Mouse (Mus musculus) midbrain, embryonic 15.5 days (tissue): ENCODE data around the gene Supt4a. TPM values are rescaled to one million over a fixed set of nuclear protein-coding genes. Genes with fewer than 3 reads are reported as not detected.

Source experiments
- ATAC-seq: fragments of 200-750 bp; cut with Nextera tagmentation; replicated peaks from 2 replicates; pipeline ENCODE4 v1.8.0; 2017; ENCODE audit warnings: moderate TSS enrichment
- H3K27ac ChIP-seq: fragments of 300-500 bp; sonication (generic); 2 replicates; pipeline ENCODE4 v1.5.1; 2015; ENCODE audit warnings: mild to moderate bottlenecking, inconsistent platforms
- H3K27me3 ChIP-seq: fragments of 300-500 bp; sonication (generic); replicated peaks from 2 replicates; pipeline ENCODE4 v1.6.1; 2015; ENCODE audit warnings: inconsistent platforms
- H3K36me3 ChIP-seq: fragments of 300-500 bp; sonication (generic); replicated peaks from 2 replicates; pipeline ENCODE4 v1.6.1; 2015; ENCODE audit warnings: inconsistent platforms
- H3K4me1 ChIP-seq: fragments of 300-500 bp; sonication (generic); 2 replicates; pipeline ENCODE4 v1.6.1; 2015; ENCODE audit warnings: inconsistent platforms
- H3K4me2 ChIP-seq: fragments of 300-500 bp; sonication (generic); 2 replicates; pipeline ENCODE4 v1.6.1; 2015; ENCODE audit warnings: inconsistent platforms, mild to moderate bottlenecking, moderate library complexity
- H3K4me3 ChIP-seq: fragments of 300-500 bp; sonication (generic); 2 replicates; pipeline ENCODE4 v1.5.1; 2015; ENCODE audit warnings: mild to moderate bottlenecking, inconsistent platforms
- H3K9ac ChIP-seq: fragments of 300-500 bp; sonication (generic); 2 replicates; pipeline ENCODE4 v1.6.1; 2015; ENCODE audit warnings: mild to moderate bottlenecking, inconsistent platforms
- H3K9me3 ChIP-seq: fragments of 300-500 bp; sonication (generic); 2 replicates; pipeline ENCODE4 v1.6.1; 2016; ENCODE audit warnings: inconsistent platforms
- WGBS: fragments of 180-500 bp; shearing (Covaris S2); methylation state at CpG from one replicate; pipeline ENCODE4 v1.1.7; 2015; ENCODE audit warnings: mixed read lengths; 5-methylcytosine and 5-hydroxymethylcytosine counted together
- polyA plus RNA-seq: library from polyadenylated mRNA; unstranded; fragments of >200 nt; fragmentation: Nextera tagmentation; extraction: Ambion mirVana; gene quantifications from 2 replicates; pipeline ENCODE4 v1.2.1, GENCODE M21; 2015

Supt4a gene
- polyA plus RNA-seq, result 136 and 137 TPM in 2 replicates

GRCm38 (mm10) chr11:87737175-87737740 is at the start of gene Supt4a:
Gene Supt4a (plus strand): TSS chr11:87737552.
- Histone ChIP-seq H3K27me3 (no peaks in the 10 kb centered on the region), H3K4me3 (peak within 1 kb of the TSS; percentile 48), H3K27ac (peak within 1 kb of the TSS; percentile 70), H3K36me3 (peaks cover 13% of the 10 kb centered on the region; the same call in 1 of the 2 replicates), H3K9me3 (no peaks in the 10 kb centered on the region), H3K4me1 (peaks cover 31% of the 10 kb centered on the region), H3K4me2 (peak within 1 kb of the TSS; percentile 90), H3K9ac (peak within 1 kb of the TSS; percentile 49)
- ATAC-seq, result peak; percentile 95
- under 1% methylated on average over 57 of the region's 57 CpGs for WGBS

- H3K4me3 ChIP-seq, result no peak overlapping the region
- no peak overlapping the region for H3K4me2 ChIP-seq
- H3K27ac ChIP-seq, result peak overlapping the region; percentile 19; the same call in 1 of the 2 replicates
- 93% methylated on average over 11 of the region's 11 CpGs for WGBS
- no peak overlapping the region for H3K9ac ChIP-seq
- peaks cover 9% of the 10 kb centered on the region for H3K4me1 ChIP-seq
- H3K36me3 ChIP-seq, result no peaks in the 10 kb centered on the region
- no peaks in the 10 kb centered on the region for H3K27me3 ChIP-seq
- no peak for ATAC-seq
- H3K9me3 ChIP-seq, result no peaks in the 10 kb centered on the region
These were observed 48.7 kb upstream of the Supt4a start for GRCm38 (mm10) chr11:87688478-87689203.

GRCm38 (mm10) chr11:87689402-87689808 is 47.9 kb upstream of the Supt4a start:
- Histone ChIP-seq H3K27ac (peak overlapping the region; percentile 19; the same call in 1 of the 2 replicates), H3K9ac (no peak overlapping the region), H3K36me3 (no peaks in the 10 kb centered on the region), H3K4me1 (peaks cover 9% of the 10 kb centered on the region), H3K4me2 (no peak overlapping the region), H3K27me3 (no peaks in the 10 kb centered on the region), H3K4me3 (no peak overlapping the region), H3K9me3 (no peaks in the 10 kb centered on the region)
- WGBS, result 22% methylated on average over 7 of the region's 7 CpGs
- ATAC-seq, result peak; percentile 66

DNA sequence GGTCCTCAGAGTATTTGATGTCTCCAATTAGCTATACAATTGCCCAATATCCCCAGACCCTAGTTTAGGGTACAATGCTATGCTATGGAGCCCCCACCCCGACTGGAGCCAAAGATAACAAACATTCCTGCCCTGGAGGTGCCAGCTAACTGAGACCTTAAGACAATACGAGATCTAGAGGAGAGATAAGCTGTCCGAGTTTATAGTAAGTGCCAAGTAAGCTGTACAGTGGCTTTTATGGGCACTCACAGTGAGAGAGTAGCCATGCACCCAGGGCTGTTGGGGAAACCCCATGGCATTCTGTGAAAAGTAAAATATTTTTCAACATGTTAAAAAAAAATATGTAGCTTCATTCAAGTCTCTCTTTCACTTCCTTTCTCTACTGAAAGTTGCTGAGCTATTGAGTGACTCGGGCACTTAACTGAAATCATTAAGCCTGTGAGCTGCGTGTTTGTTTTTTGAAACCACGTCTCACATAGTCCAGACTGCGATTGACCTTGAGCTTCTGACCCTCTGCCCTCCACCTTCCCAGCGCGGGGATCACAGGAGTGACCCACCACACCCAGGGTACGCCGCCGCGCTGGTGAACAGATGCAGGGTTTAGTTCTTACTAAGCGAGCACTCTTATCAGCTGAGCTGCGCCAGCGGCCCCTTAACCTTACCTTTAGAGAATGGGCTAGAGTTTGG is 47.2 kb upstream of the Supt4a start:
- 85% methylated on average over 16 of the region's 16 CpGs for WGBS
- ATAC-seq, result no peak
- H3K27ac ChIP-seq, result 0 out of 2 replicates have a peak overlapping the region, but pooled peaks have one; percentile 19
- no peak overlapping the region for H3K4me3 ChIP-seq
- H3K9me3 ChIP-seq, result no peaks in the 10 kb centered on the region
- H3K36me3 ChIP-seq, result no peaks in the 10 kb centered on the region
- no peak overlapping the region for H3K9ac ChIP-seq
- H3K4me2 ChIP-seq, result no peak overlapping the region
- H3K27me3 ChIP-seq, result no peaks in the 10 kb centered on the region
- peaks cover 9% of the 10 kb centered on the region for H3K4me1 ChIP-seq

GRCm38 (mm10) chr11:87697131-87697682 is 40.1 kb upstream of the Supt4a start:
- no peak overlapping the region for H3K9ac ChIP-seq
- no peaks in the 10 kb centered on the region for H3K9me3 ChIP-seq
- no peak overlapping the region for H3K4me3 ChIP-seq
- no peak overlapping the region for H3K4me2 ChIP-seq
- no peak overlapping the region for H3K27ac ChIP-seq
- H3K36me3 ChIP-seq, result no peaks in the 10 kb centered on the region
- no peak for ATAC-seq
- H3K27me3 ChIP-seq, result no peaks in the 10 kb centered on the region
- no peaks in the 10 kb centered on the region for H3K4me1 ChIP-seq
- WGBS, result 88% methylated on average over 14 of the region's 14 CpGs

DNA sequence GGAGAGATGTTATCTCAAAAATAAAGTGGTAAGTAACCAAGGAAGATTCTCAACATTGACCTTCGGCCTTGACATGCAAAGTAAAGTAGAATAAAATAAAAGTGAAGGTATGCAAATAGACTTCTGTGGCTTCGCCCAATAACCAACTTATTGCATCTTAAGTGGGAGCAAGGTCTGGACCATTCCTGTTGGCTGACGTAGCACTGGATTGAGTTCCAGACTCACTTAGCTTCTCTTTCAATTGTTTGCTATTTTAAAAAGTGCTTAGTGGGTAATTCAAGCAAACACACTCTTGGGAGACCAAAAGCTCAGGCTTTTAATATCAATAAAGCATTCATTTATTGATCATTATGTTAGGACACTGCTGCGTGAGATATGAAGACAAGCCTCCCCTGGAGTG is 39.2 kb upstream of the Supt4a start:
- H3K9me3 ChIP-seq, result no peaks in the 10 kb centered on the region
- WGBS, result 90% methylated on average over 4 of the region's 4 CpGs
- H3K4me3 ChIP-seq, result no peak overlapping the region
- no peak overlapping the region for H3K4me2 ChIP-seq
- no peaks in the 10 kb centered on the region for H3K27me3 ChIP-seq
- H3K9ac ChIP-seq, result no peak overlapping the region
- H3K4me1 ChIP-seq, result no peaks in the 10 kb centered on the region
- ATAC-seq, result no peak
- H3K27ac ChIP-seq, result no peak overlapping the region
- H3K36me3 ChIP-seq, result no peaks in the 10 kb centered on the region

DNA sequence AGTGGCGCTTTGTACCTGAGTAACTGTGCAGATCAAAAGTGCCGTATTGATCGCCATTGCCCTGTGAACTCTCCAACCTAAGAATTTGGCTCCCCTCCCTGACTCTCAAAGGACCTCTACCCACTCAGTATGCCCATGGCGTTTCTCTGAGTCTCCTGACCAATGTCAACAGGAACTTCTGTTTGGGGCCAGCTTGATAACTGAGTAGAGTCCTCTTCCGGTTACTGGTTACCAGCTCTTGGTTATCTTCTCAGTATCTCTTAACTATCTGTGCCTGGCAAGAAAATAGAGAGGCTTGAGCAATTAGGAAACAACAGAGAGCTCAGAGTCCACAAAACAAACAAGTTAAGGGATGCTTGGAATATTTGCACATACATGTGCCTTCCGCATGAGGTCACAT is 36.2 kb upstream of the Supt4a start:
- WGBS, result 83% methylated on average over 6 of the region's 6 CpGs
- Histone ChIP-seq H3K27me3 (no peaks in the 10 kb centered on the region), H3K27ac (no peak overlapping the region), H3K4me3 (no peak overlapping the region), H3K36me3 (no peaks in the 10 kb centered on the region), H3K9ac (no peak overlapping the region), H3K9me3 (no peaks in the 10 kb centered on the region), H3K4me2 (no peak overlapping the region), H3K4me1 (no peaks in the 10 kb centered on the region)
- ATAC-seq, result no peak

DNA sequence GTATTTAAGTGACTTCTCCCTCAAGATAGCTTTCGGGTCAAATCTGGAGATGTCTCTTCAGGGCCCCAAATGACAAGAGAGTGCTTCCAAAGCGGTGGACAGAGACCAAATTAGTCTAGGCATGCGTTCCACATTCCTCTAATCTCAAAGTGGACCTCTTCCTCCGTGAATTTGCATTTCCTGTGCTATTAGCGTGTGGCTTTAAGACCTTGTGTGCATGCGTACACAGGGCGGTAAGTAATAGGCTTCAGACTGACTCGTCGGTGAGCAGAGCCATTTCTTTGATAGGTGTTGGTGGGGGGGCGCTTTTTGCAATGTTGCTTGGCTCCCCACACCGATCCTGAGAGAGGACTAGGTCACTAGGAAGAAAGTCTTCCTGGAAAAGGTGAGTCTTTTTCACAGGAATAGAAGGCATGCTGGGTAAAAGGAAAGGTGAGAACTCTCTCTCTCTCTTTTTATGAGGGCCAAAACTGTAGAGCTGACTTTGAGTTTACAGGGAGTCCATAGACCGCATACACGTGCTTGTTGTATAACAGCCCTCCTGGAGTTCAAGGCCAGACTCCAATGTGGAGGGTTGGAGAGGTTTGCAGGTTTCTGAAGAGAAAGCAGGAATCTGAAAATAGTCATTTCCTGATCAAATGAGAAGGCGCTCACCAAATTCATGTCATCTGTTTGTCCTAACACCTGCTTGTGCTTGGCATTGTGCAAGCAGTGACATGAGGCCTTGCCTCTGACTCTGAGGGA is 35.3 kb upstream of the Supt4a start:
- no peak for ATAC-seq
- Histone ChIP-seq H3K27me3 (no peaks in the 10 kb centered on the region), H3K9ac (no peak overlapping the region), H3K4me3 (no peak overlapping the region), H3K4me1 (no peaks in the 10 kb centered on the region), H3K36me3 (no peaks in the 10 kb centered on the region), H3K27ac (no peak overlapping the region), H3K9me3 (no peaks in the 10 kb centered on the region), H3K4me2 (no peak overlapping the region)
- 87% methylated on average over 14 of the region's 14 CpGs for WGBS

GRCm38 (mm10) chr11:87703654-87704053 is 33.7 kb upstream of the Supt4a start:
- H3K9me3 ChIP-seq, result no peaks in the 10 kb centered on the region
- H3K4me2 ChIP-seq, result no peak overlapping the region
- H3K4me3 ChIP-seq, result no peak overlapping the region
- 90% methylated on average over 5 of the region's 5 CpGs for WGBS
- no peaks in the 10 kb centered on the region for H3K36me3 ChIP-seq
- no peak overlapping the region for H3K27ac ChIP-seq
- no peaks in the 10 kb centered on the region for H3K27me3 ChIP-seq
- no peak for ATAC-seq
- H3K4me1 ChIP-seq, result no peaks in the 10 kb centered on the region
- no peak overlapping the region for H3K9ac ChIP-seq

DNA sequence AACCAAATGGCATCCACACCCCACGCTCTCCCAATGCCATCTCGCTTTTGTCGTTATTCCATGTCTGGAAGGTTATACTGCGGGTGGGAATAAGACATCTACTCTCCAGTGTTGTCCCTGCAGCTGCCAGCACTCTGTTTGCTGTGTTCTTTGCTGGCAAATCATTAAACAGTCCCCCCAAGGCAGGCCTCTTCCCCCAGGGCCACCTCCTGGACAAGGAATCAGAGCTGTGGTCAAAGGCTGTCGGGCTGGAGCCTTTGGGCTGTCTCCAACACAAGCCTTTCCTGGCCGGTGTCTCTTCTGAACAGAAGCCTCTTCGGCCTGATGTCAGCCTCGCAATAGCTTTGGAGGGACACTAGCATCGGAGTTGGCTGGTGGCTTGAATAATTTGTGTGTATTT is 33.1 kb upstream of the Supt4a start:
- Histone ChIP-seq H3K4me3 (no peak overlapping the region), H3K36me3 (no peaks in the 10 kb centered on the region), H3K9me3 (no peaks in the 10 kb centered on the region), H3K4me2 (no peak overlapping the region), H3K27ac (no peak overlapping the region), H3K27me3 (no peaks in the 10 kb centered on the region), H3K9ac (no peak overlapping the region), H3K4me1 (no peaks in the 10 kb centered on the region)
- WGBS, result 84% methylated on average over 9 of the region's 9 CpGs
- no peak for ATAC-seq

- H3K9ac ChIP-seq, result no peak overlapping the region
- no peaks in the 10 kb centered on the region for H3K9me3 ChIP-seq
- no peak overlapping the region for H3K27ac ChIP-seq
- no peaks in the 10 kb centered on the region for H3K36me3 ChIP-seq
- H3K4me1 ChIP-seq, result peaks cover 4% of the 10 kb centered on the region; the same call in 1 of the 2 replicates
- H3K4me2 ChIP-seq, result no peak overlapping the region
- no peak for ATAC-seq
- H3K4me3 ChIP-seq, result no peak overlapping the region
- 22% methylated on average over 8 of the region's 8 CpGs for WGBS
- peaks cover 6% of the 10 kb centered on the region; the same call in 1 of the 2 replicates for H3K27me3 ChIP-seq
These were observed 29.8 kb upstream of the Supt4a start for GRCm38 (mm10) chr11:87707570-87707969.

DNA sequence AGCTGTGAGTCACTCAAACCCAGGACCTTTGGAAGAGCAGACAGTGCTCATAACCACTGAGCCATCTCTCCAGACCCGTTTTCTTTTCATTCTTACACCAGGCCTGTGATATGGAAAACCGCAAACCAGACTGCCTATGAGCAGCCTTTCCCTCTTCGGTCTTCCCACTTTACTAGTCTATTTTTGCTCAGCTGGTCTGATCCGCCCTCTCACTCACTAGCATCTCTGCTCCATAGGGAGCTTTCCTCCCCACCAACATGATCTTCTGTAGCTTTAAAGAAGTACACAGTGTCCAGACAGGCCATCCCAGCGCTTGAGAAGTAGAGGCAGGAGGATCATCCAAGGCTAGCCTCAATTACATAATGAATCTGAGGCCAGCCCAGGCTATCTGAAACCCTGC is 28.4 kb upstream of the Supt4a start:
- WGBS, result 79% methylated on average over 5 of the region's 5 CpGs
- no peak overlapping the region for H3K4me2 ChIP-seq
- peaks cover 4% of the 10 kb centered on the region; the same call in 1 of the 2 replicates for H3K4me1 ChIP-seq
- no peaks in the 10 kb centered on the region for H3K9me3 ChIP-seq
- no peak for ATAC-seq
- peaks cover 6% of the 10 kb centered on the region; the same call in 1 of the 2 replicates for H3K27me3 ChIP-seq
- H3K27ac ChIP-seq, result no peak overlapping the region
- no peak overlapping the region for H3K9ac ChIP-seq
- no peak overlapping the region for H3K4me3 ChIP-seq
- no peaks in the 10 kb centered on the region for H3K36me3 ChIP-seq
